Comparison of ENCODE assay signal across 25 mouse cellular contexts in genomic region chr1:159445465-159445864, GRCm38 (mm10).
"Had no signal": no experiment of that assay in that cellular context is flagged by ENCODE, and none has a peak within 500 bp of the region (broad histone marks: within the 10 kb centered on the region; RNA-seq: fewer than 3 reads in every experiment).

No protein-coding gene starts in this region.

- H3K36me3 ChIP-seq: heart, embryonic 10.5 days; heart, embryonic 12.5 days; hindbrain, embryonic 10.5 days; hindbrain, embryonic 12.5 days; intestine, embryonic 15.5 days; limb, embryonic 10.5 days; limb, embryonic 12.5 days; liver, embryonic 13.5 days had no signal

- H3K27ac ChIP-seq: heart, embryonic 10.5 days; hindbrain, embryonic 10.5 days; hindbrain, embryonic 12.5 days; hindbrain, embryonic 14.5 days; intestine, embryonic 15.5 days; layer of hippocampus, adult 2 months; left cerebral cortex, adult 2 months; limb, embryonic 10.5 days; limb, embryonic 12.5 days; liver, embryonic 13.5 days had no signal

- ATAC-seq: hindbrain, embryonic 16.5 days; inflammation-experienced regulatory T-cells, adult 6 months; intestine, embryonic 15.5 days; intestine, postnatal 0 days had no signal

- H3K4me2 ChIP-seq: heart, embryonic 12.5 days; hindbrain, embryonic 12.5 days; hindbrain, embryonic 14.5 days; intestine, embryonic 15.5 days; limb, embryonic 12.5 days; liver, embryonic 11.5 days; liver, embryonic 13.5 days had no signal

- H3K27me3 ChIP-seq: heart, embryonic 12.5 days; hindbrain, embryonic 12.5 days; intestine, embryonic 15.5 days; limb, embryonic 12.5 days; liver, embryonic 13.5 days had no signal

- H3K9me3 ChIP-seq: heart, embryonic 10.5 days; heart, embryonic 12.5 days; hindbrain, embryonic 10.5 days; hindbrain, embryonic 12.5 days; intestine, embryonic 15.5 days; limb, embryonic 10.5 days; limb, embryonic 12.5 days; liver, embryonic 13.5 days had no signal

- H3K4me3 ChIP-seq: heart, embryonic 10.5 days; heart, embryonic 12.5 days; hindbrain, embryonic 10.5 days; hindbrain, embryonic 12.5 days; intestine, embryonic 15.5 days; layer of hippocampus, adult 2 months; left cerebral cortex, adult 2 months; limb, embryonic 10.5 days; limb, embryonic 12.5 days; liver, embryonic 13.5 days had no signal

- DNase-seq: gastrocnemius, postnatal 14 days; heart, adult 18-20 months; heart, postnatal 10 days; heart, postnatal 4 days; kidney, adult 18-20 months; kidney, adult 8-10 months; kidney, postnatal 10 days; kidney, postnatal 25 days; kidney, postnatal 4 days; liver; liver, embryonic 13.5 days had no signal

- H3K9ac ChIP-seq: heart, embryonic 12.5 days; hindbrain, embryonic 12.5 days; hindbrain, embryonic 14.5 days; intestine, embryonic 15.5 days; limb, embryonic 12.5 days; liver, embryonic 13.5 days had no signal

- H3K4me1 ChIP-seq: heart, embryonic 10.5 days; heart, embryonic 12.5 days; hindbrain, embryonic 10.5 days; hindbrain, embryonic 12.5 days; intestine, embryonic 15.5 days; limb, embryonic 12.5 days had no signal
